Mouse (Mus musculus): Measurements from ENCODE around the gene Rictor.

The Rictor gene

GRCm38 (mm10) chr15:6707936-6708525 lies at the start of gene Rictor:
TSS of gene Rictor (plus strand) at chr15:6708379.
- peak; percentile 70 for DNase-seq (ENCODE audit: low read depth, low spot score)

GRCm38 (mm10) chr15:6661951-6662350 lies 46.2 kb upstream of the Rictor start:
- peak; percentile 24 for DNase-seq (ENCODE audit: low read depth, low spot score)

GRCm38 (mm10) chr15:6663991-6664390 lies 44.2 kb upstream of the Rictor start:
- peak; percentile 70 for DNase-seq (ENCODE audit: low read depth, low spot score)

- no peak for DNase-seq (ENCODE audit: low read depth, low spot score)
These were observed 42.1 kb upstream of the Rictor start for GRCm38 (mm10) chr15:6666072-6666471.

GRCm38 (mm10) chr15:6668793-6669437 lies 39.3 kb upstream of the Rictor start:
- DNase-seq (ENCODE audit: low read depth, low spot score), result peak; percentile 29

GRCm38 (mm10) chr15:6678479-6678878 lies 29.7 kb upstream of the Rictor start:
- no peak for DNase-seq (ENCODE audit: low read depth, low spot score)

GRCm38 (mm10) chr15:6702164-6702563 lies 6.0 kb upstream of the Rictor start:
- no peak for DNase-seq (ENCODE audit: low read depth, low spot score)

GRCm38 (mm10) chr15:6705351-6705901 lies 2.8 kb upstream of the Rictor start:
- DNase-seq (ENCODE audit: low read depth, low spot score), result no peak

- DNase-seq (ENCODE audit: low read depth, low spot score), result peak; percentile 69
These were observed 636 bp upstream of the Rictor start for GRCm38 (mm10) chr15:6707551-6707935.

- DNase-seq (ENCODE audit: low read depth, low spot score), result peak; percentile 26
These were observed 605 bp downstream of the Rictor start for GRCm38 (mm10) chr15:6708526-6709441.

- no peak for DNase-seq (ENCODE audit: low read depth, low spot score)
These were observed 1.4 kb downstream of the Rictor start for GRCm38 (mm10) chr15:6709618-6710017.

- no peak for DNase-seq (ENCODE audit: low read depth, low spot score)
These were observed 2.2 kb downstream of the Rictor start for GRCm38 (mm10) chr15:6710341-6710740.

GRCm38 (mm10) chr15:6711226-6711625 lies 3.0 kb downstream of the Rictor start:
- DNase-seq (ENCODE audit: low read depth, low spot score), result no peak

GRCm38 (mm10) chr15:6714819-6715218 lies 6.6 kb downstream of the Rictor start:
- DNase-seq (ENCODE audit: low read depth, low spot score), result peak; percentile 23

GRCm38 (mm10) chr15:6715237-6715636 lies 7.1 kb downstream of the Rictor start:
- no peak for DNase-seq (ENCODE audit: low read depth, low spot score)

GRCm38 (mm10) chr15:6721385-6721784 lies 13.2 kb downstream of the Rictor start:
- no peak for DNase-seq (ENCODE audit: low read depth, low spot score)

- DNase-seq (ENCODE audit: low read depth, low spot score), result no peak
These were observed 13.6 kb downstream of the Rictor start for GRCm38 (mm10) chr15:6721802-6722201.

- DNase-seq (ENCODE audit: low read depth, low spot score), result no peak
These were observed 14.4 kb downstream of the Rictor start for GRCm38 (mm10) chr15:6722405-6723176.

- DNase-seq (ENCODE audit: low read depth, low spot score), result peak; percentile 40
These were observed 15.2 kb downstream of the Rictor start for GRCm38 (mm10) chr15:6723338-6723737.

GRCm38 (mm10) chr15:6724442-6724841 lies 16.3 kb downstream of the Rictor start:
- no peak for DNase-seq (ENCODE audit: low read depth, low spot score)

GRCm38 (mm10) chr15:6726130-6726808 lies 18.1 kb downstream of the Rictor start:
- no peak for DNase-seq (ENCODE audit: low read depth, low spot score)
